Mouse (Mus musculus) G1E (cell line): Measurements from ENCODE around the gene Chd4. TPM values are rescaled to one million over a fixed set of nuclear protein-coding genes. Genes with fewer than 3 reads are reported as not detected.
A peak's percentile ranks its signal among the peaks of the same experiment; 100 is the strongest.
"Not testable (repeated sequence)": the region's sequence is repeated elsewhere in the genome, so short reads cannot be mapped to it uniquely, and the experiment has no call there.

Experiments
- ATAC-seq: 2 replicates; pipeline ENCODE4 v1.8.0; 2016; ENCODE audit warnings: mild to moderate bottlenecking; ENCODE audit not compliant: insufficient number of reproducible peaks, poor library complexity, low FRiP score, severe bottlenecking; ENCODE audit errors: extremely low read depth
- DNase-seq: peaks from one replicate; pipeline ENCODE4 v3.0.0; 2012; ENCODE audit warnings: low spot score
- H3K27me3 ChIP-seq: 2 replicates; pipeline ENCODE4 v1.6.1; 2012; ENCODE audit warnings: mild to moderate bottlenecking, low read length, inconsistent platforms; ENCODE audit not compliant: insufficient read depth
- H3K36me3 ChIP-seq: replicated peaks from 2 replicates; pipeline ENCODE3; 2012; ENCODE audit warnings: mild to moderate bottlenecking, inconsistent platforms
- H3K4me1 ChIP-seq: 2 replicates; pipeline ENCODE4 v1.6.1; 2012; ENCODE audit warnings: low read depth, low read length, inconsistent platforms, mixed read lengths; ENCODE audit not compliant: insufficient read depth
- H3K4me3 ChIP-seq: 2 replicates; pipeline ENCODE4 v1.5.1; 2012; ENCODE audit warnings: low read depth, mild to moderate bottlenecking, inconsistent platforms, low read length, moderate library complexity, mixed read lengths
- H3K9me3 ChIP-seq: replicated peaks from 2 replicates; pipeline ENCODE4 v1.6.1; 2012; ENCODE audit warnings: inconsistent platforms
- CTCF ChIP-seq: IDR thresholded peaks from 2 replicates; pipeline ENCODE4 v1.5.1; 2012; ENCODE audit warnings: low read depth, low read length, inconsistent platforms, mixed read lengths
- GATA1 ChIP-seq: IDR thresholded peaks from 2 replicates; pipeline ENCODE4 v1.6.1; 2012; ENCODE audit warnings: borderline replicate concordance, low read length, inconsistent platforms, mixed read lengths
- GATA2 ChIP-seq: IDR thresholded peaks from 2 replicates; pipeline ENCODE4 v1.6.1; 2012; ENCODE audit warnings: low read depth, low read length, inconsistent platforms, borderline replicate concordance
- POLR2AphosphoS5 ChIP-seq: IDR thresholded peaks from 2 replicates; pipeline ENCODE4 v1.6.1; 2012; ENCODE audit warnings: low read depth, low read length, inconsistent platforms; ENCODE audit not compliant: insufficient replicate concordance
- TAL1 ChIP-seq: conservative IDR thresholded peaks from 2 replicates; pipeline ENCODE4 v1.6.1; 2012; ENCODE audit warnings: low read depth, low read length, inconsistent platforms, mixed read lengths
- polyA plus RNA-seq: library from polyadenylated mRNA; stranded (reverse); fragments of >175 nt; gene quantifications from 2 replicates; pipeline ENCODE4 v1.2.3, GENCODE M21; 2012
- total RNA-seq, 2 experiments: library from RNA; stranded (forward) in 1 of 2; stranded (reverse) in 1 of 2; fragments of 200-1000 nt in 1 of 2; fragments of >200 nt in 1 of 2; fragmentation: Nextera tagmentation in 1 of 2; gene quantifications; 2 replicates each; pipeline ENCODE4 v1.2.3; 2014 to 2017

Gene Chd4
- total and polyA plus RNA-seq, 3 experiments: 219 to 362 (median 241) TPM

GRCm38 (mm10) chr6:125063906-125064305, 31.9 kb upstream of the Chd4 start:
- Histone ChIP-seq H3K9me3 (no peaks in the 10 kb centered on the region), H3K36me3 (no peaks in the 10 kb centered on the region), H3K4me1 (peaks cover 30% of the 10 kb centered on the region), H3K27me3 (peaks cover 28% of the 10 kb centered on the region), H3K4me3 (no peak overlapping the region)
- no peak for DNase-seq
- no peak for ATAC-seq
- no peak for TF ChIP-seq TAL1
- no peak for TF ChIP-seq GATA2

GRCm38 (mm10) chr6:125065223-125065622, 30.6 kb upstream of the Chd4 start:
- Histone ChIP-seq H3K27me3 (peaks cover 27% of the 10 kb centered on the region), H3K4me1 (peaks cover 40% of the 10 kb centered on the region)
- H3K9me3 ChIP-seq, H3K4me3 ChIP-seq, H3K36me3 ChIP-seq, DNase-seq, ATAC-seq: not testable (repeated sequence)

- H3K9me3 ChIP-seq: no peaks in the 10 kb centered on the region
- peak within 1 kb of the TSS; percentile 23; the same call in 1 of the 2 replicates for H3K4me3 ChIP-seq
- H3K36me3 ChIP-seq: no peaks in the 10 kb centered on the region
- ATAC-seq: no peak
- DNase-seq: no peak
- no peak for TF ChIP-seq GATA2
- TF ChIP-seq POLR2AphosphoS5: no peak
- no peak for TF ChIP-seq TAL1
- TF ChIP-seq GATA1: no peak
- TF ChIP-seq CTCF: no peak
- peaks cover 8% of the 10 kb centered on the region for H3K27me3 ChIP-seq
- peaks cover 59% of the 10 kb centered on the region for H3K4me1 ChIP-seq
These were observed 28.2 kb upstream of the Chd4 start, which contains the start of gene Lpar5 for GRCm38 (mm10) chr6:125067571-125067995. Gene Lpar5, plus strand, starts transcription at chr6:125067920.

GRCm38 (mm10) chr6:125071170-125071895, 24.4 kb upstream of the Chd4 start:
- Histone ChIP-seq H3K4me1 (peaks cover 68% of the 10 kb centered on the region), H3K4me3 (peak overlapping the region; percentile 69), H3K9me3 (no peaks in the 10 kb centered on the region), H3K36me3 (no peaks in the 10 kb centered on the region), H3K27me3 (peaks cover 5% of the 10 kb centered on the region; the same call in 1 of the 2 replicates)
- ATAC-seq: peak; percentile 82
- peak; percentile 88 for DNase-seq
- peak; percentile 87 for TF ChIP-seq TAL1
- no peak for TF ChIP-seq POLR2AphosphoS5
- no peak for TF ChIP-seq CTCF
- no peak for TF ChIP-seq GATA2
- TF ChIP-seq GATA1: no peak

- TF ChIP-seq GATA1: no peak
- TF ChIP-seq GATA2: no peak
- TF ChIP-seq CTCF: no peak
- no peak for TF ChIP-seq TAL1
- no peak for TF ChIP-seq POLR2AphosphoS5
- H3K4me3 ChIP-seq: peak overlapping the region; percentile 69; the same call in 1 of the 2 replicates
- ATAC-seq (0 out of 2 replicates have a peak, but pooled peaks have one; percentile 6), DNase-seq (no peak)
- no peaks in the 10 kb centered on the region for H3K36me3 ChIP-seq
- H3K27me3 ChIP-seq: peaks cover 5% of the 10 kb centered on the region; the same call in 1 of the 2 replicates
- no peaks in the 10 kb centered on the region for H3K9me3 ChIP-seq
- peaks cover 67% of the 10 kb centered on the region for H3K4me1 ChIP-seq
These were observed 23.9 kb upstream of the Chd4 start for GRCm38 (mm10) chr6:125071896-125072279.

- ATAC-seq: no peak
- Histone ChIP-seq H3K9me3 (no peaks in the 10 kb centered on the region), H3K27me3 (no peaks in the 10 kb centered on the region), H3K4me1 (peaks cover 51% of the 10 kb centered on the region), H3K4me3 (no peak overlapping the region), H3K36me3 (no peaks in the 10 kb centered on the region)
- TF ChIP-seq CTCF (no peak), GATA2 (no peak), GATA1 (no peak), TAL1 (no peak), POLR2AphosphoS5 (no peak)
- DNase-seq: no peak
These were observed 22.0 kb upstream of the Chd4 start for GRCm38 (mm10) chr6:125073825-125074224.

GRCm38 (mm10) chr6:125081394-125081793, 14.4 kb upstream of the Chd4 start:
- H3K9me3 ChIP-seq: no peaks in the 10 kb centered on the region
- no peak overlapping the region for H3K4me3 ChIP-seq
- 0 out of 2 replicates have a peak, but pooled peaks cover 3% of the 10 kb centered on the region for H3K27me3 ChIP-seq
- DNase-seq (no peak), ATAC-seq (no peak)
- no peak for TF ChIP-seq POLR2AphosphoS5
- no peak for TF ChIP-seq CTCF
- peaks cover 22% of the 10 kb centered on the region for H3K36me3 ChIP-seq
- H3K4me1 ChIP-seq: peaks cover 16% of the 10 kb centered on the region
